Mouse (Mus musculus) MEL (cell line): ENCODE data around the gene Gclm. TPM values are rescaled to one million over a fixed set of nuclear protein-coding genes. Genes with fewer than 3 reads are reported as not detected.

Experiments
- DNase-seq: peaks from one replicate; pipeline ENCODE4 v3.0.0; 2011; ENCODE audit warnings: low read depth, low spot score
- H3K27ac ChIP-seq: 2 replicates; pipeline ENCODE4 v1.5.1; 2012; ENCODE audit warnings: low read depth, mild to moderate bottlenecking, control low read depth, low read length, moderate library complexity; ENCODE audit not compliant: control insufficient read depth
- H3K27me3 ChIP-seq, 2 experiments: fragments of 150-350 bp in 1 of 2; sonication (generic) in 1 of 2; 2 replicates each; pipeline ENCODE4 v1.6.1; 2012; ENCODE audit warnings: low read length in 2 of 2, mild to moderate bottlenecking in 2 of 2, improper control_type of control experiment in 1 of 2, moderate library complexity in 1 of 2; ENCODE audit not compliant: insufficient read depth in 2 of 2, control insufficient read depth in 1 of 2
- H3K36me3 ChIP-seq, 2 experiments: 2 replicates each; pipeline ENCODE4 v1.6.1; 2012 to 2014; ENCODE audit warnings: low read length in 2 of 2, improper control_type of control experiment in 1 of 2, inconsistent platforms in 1 of 2, mild to moderate bottlenecking in 1 of 2; ENCODE audit not compliant: insufficient read depth in 2 of 2, control insufficient read depth in 1 of 2
- H3K4me1 ChIP-seq, 2 experiments: fragments of 150-350 bp in 1 of 2; sonication (generic) in 1 of 2; 2 replicates each; pipeline ENCODE4 v1.6.1; 2012; ENCODE audit warnings: low read length in 2 of 2, improper control_type of control experiment in 1 of 2, mild to moderate bottlenecking in 1 of 2; ENCODE audit not compliant: insufficient read depth in 2 of 2, control insufficient read depth in 1 of 2
- H3K4me3 ChIP-seq, 2 experiments: fragments of 150-350 bp in 1 of 2; sonication (generic) in 1 of 2; 2 replicates each; pipeline ENCODE4 v1.5.1; 2012; ENCODE audit warnings: low read depth in 2 of 2, low read length in 2 of 2, mild to moderate bottlenecking in 2 of 2, moderate library complexity in 2 of 2, control low read depth in 1 of 2, improper control_type of control experiment in 1 of 2; ENCODE audit not compliant: control insufficient read depth in 1 of 2, insufficient read depth in 1 of 2
- H3K79me2 ChIP-seq: 2 replicates; pipeline ENCODE4 v1.6.1; 2012; ENCODE audit warnings: mild to moderate bottlenecking, low read length, moderate library complexity; ENCODE audit not compliant: control insufficient read depth, poor library complexity, insufficient read depth
- H3K9ac ChIP-seq: 2 replicates; pipeline ENCODE4 v1.6.1; 2012; ENCODE audit warnings: low read depth, mild to moderate bottlenecking, control low read depth, low read length, moderate library complexity; ENCODE audit not compliant: control insufficient read depth, poor library complexity, severe bottlenecking
- H3K9me3 ChIP-seq: fragments of 150-350 bp; sonication (generic); replicated peaks from 2 replicates; pipeline ENCODE4 v1.6.1; 2012; ENCODE audit warnings: mild to moderate bottlenecking, low read length, improper control_type of control experiment, moderate library complexity; ENCODE audit not compliant: insufficient read depth
- BHLHE40 ChIP-seq: IDR thresholded peaks from 2 replicates; pipeline ENCODE4 v1.6.1; 2012; ENCODE audit warnings: low read depth, mild to moderate bottlenecking, inconsistent platforms, low read length, improper control_type of control experiment, borderline replicate concordance
- CTCF ChIP-seq, 3 experiments: IDR thresholded peaks in 2 of 3; conservative IDR thresholded peaks in 1 of 3; 2 replicates each; pipeline ENCODE4 v1.5.1; 2011 to 2012; ENCODE audit warnings: low read length in 3 of 3, low read depth in 2 of 3, mild to moderate bottlenecking in 2 of 3, improper control_type of control experiment in 1 of 3, inconsistent platforms in 1 of 3, mixed read lengths in 1 of 3, moderate library complexity in 1 of 3; ENCODE audit not compliant: control insufficient read depth in 1 of 3, insufficient read depth in 1 of 3, poor library complexity in 1 of 3, severe bottlenecking in 1 of 3
- E2F4 ChIP-seq: IDR thresholded peaks from 2 replicates; pipeline ENCODE4 v1.6.1; 2011; ENCODE audit warnings: low read depth, low read length, improper control_type of control experiment, borderline replicate concordance
- EP300 ChIP-seq, 2 experiments: IDR thresholded peaks; 2 replicates each; pipeline ENCODE4 v1.6.1; 2011; ENCODE audit warnings: improper control_type of control experiment in 2 of 2, low read length in 2 of 2, low read depth in 1 of 2, mild to moderate bottlenecking in 1 of 2
- ETS1 ChIP-seq: IDR thresholded peaks from 2 replicates; pipeline ENCODE4 v1.6.1; 2012; ENCODE audit warnings: low read depth, mild to moderate bottlenecking, inconsistent platforms, low read length, improper control_type of control experiment, moderate library complexity
- KAT2A ChIP-seq: conservative IDR thresholded peaks from 2 replicates; pipeline ENCODE4 v1.6.1; 2012; ENCODE audit warnings: low read depth, low read length, improper control_type of control experiment, inconsistent platforms
- MAX ChIP-seq: IDR thresholded peaks from 2 replicates; pipeline ENCODE4 v1.6.1; 2011; ENCODE audit warnings: low read length, improper control_type of control experiment
- MAZ ChIP-seq: IDR thresholded peaks from 2 replicates; pipeline ENCODE4 v1.6.1; 2012; ENCODE audit warnings: low read depth, mild to moderate bottlenecking, inconsistent platforms, low read length, improper control_type of control experiment
- MYB ChIP-seq: IDR thresholded peaks from 2 replicates; pipeline ENCODE4 v1.6.1; 2011; ENCODE audit warnings: mild to moderate bottlenecking, low read depth, low read length, improper control_type of control experiment
- TBP ChIP-seq: IDR thresholded peaks from 2 replicates; pipeline ENCODE4 v1.8.0; 2011; ENCODE audit warnings: low read depth, low read length, improper control_type of control experiment
- TCF12 ChIP-seq: IDR thresholded peaks from 2 replicates; pipeline ENCODE4 v1.6.1; 2014; ENCODE audit warnings: low read depth, mild to moderate bottlenecking, inconsistent platforms, low read length, improper control_type of control experiment, moderate library complexity
- USF1 ChIP-seq: IDR thresholded peaks from 2 replicates; pipeline ENCODE4 v1.6.1; 2014; ENCODE audit warnings: low read depth, mild to moderate bottlenecking, inconsistent platforms, low read length, improper control_type of control experiment, moderate library complexity
- ZC3H11A ChIP-seq: IDR thresholded peaks from 2 replicates; pipeline ENCODE4 v1.6.1; 2012; ENCODE audit warnings: low read depth, mild to moderate bottlenecking, inconsistent platforms, low read length, improper control_type of control experiment
- ZKSCAN1 ChIP-seq: IDR thresholded peaks from 2 replicates; pipeline ENCODE4 v1.6.1; 2012; ENCODE audit warnings: low read depth, mild to moderate bottlenecking, inconsistent platforms, low read length, improper control_type of control experiment, moderate library complexity
- polyA plus RNA-seq, 2 experiments: library from polyadenylated mRNA; stranded (reverse) in 1 of 2; unstranded in 1 of 2; fragments of >175 nt in 1 of 2; fragments of >200 nt in 1 of 2; gene quantifications; 2 replicates each; pipeline versions ENCODE4 v1.2.1 to v1.2.4; 2012; ENCODE audit warnings: low replicate concordance in 2 of 2, low read depth in 1 of 2; ENCODE audit not compliant: insufficient read length in 2 of 2, insufficient read depth in 1 of 2, missing spikeins in 1 of 2
- total RNA-seq: library from RNA; depleted of rRNA; stranded (reverse); fragments of 300-350 nt; gene quantifications from 2 replicates; pipeline ENCODE4 v1.2.3, GENCODE M21; 2012

Gclm gene
- total and polyA plus RNA-seq, 3 experiments = 123 to 334 (median 174) TPM

- no peaks in the 10 kb centered on the region for H3K79me2 ChIP-seq
- peak; percentile 59 for DNase-seq
- no peak overlapping the region for H3K9ac ChIP-seq
- H3K4me3 ChIP-seq = no peak overlapping the region
- TF ChIP-seq ETS1 = 0 out of 2 replicates have a peak, but pooled peaks have one; percentile 18
- no peak for TF ChIP-seq CTCF (IDR thresholded peaks at IDR 0.05 in 2 of 3, conservative IDR thresholded peaks at IDR 0.05 in 1 of 3; ENCODE audit: control insufficient read depth in 1 of 3, insufficient read depth in 1 of 3, low read depth in 2 of 3, low read length in 3 of 3, poor library complexity in 1 of 3, severe bottlenecking in 1 of 3)
- TF ChIP-seq USF1 = peak; percentile 83
- no peak for TF ChIP-seq MAZ
- TF ChIP-seq EP300 (IDR thresholded peaks at IDR 0.05; ENCODE audit: low read depth in 1 of 2, low read length in 2 of 2) = 0 out of 4 replicates have a peak, but pooled peaks of 1 of the 2 experiments have one; percentile 32
- TF ChIP-seq MYB = peak; percentile 47; the same call in 1 of the 2 replicates
- no peak for TF ChIP-seq ZKSCAN1
- TF ChIP-seq MAX = 0 out of 2 replicates have a peak, but pooled peaks have one; percentile 60
- peak; percentile 67; the same call in 1 of the 2 replicates for TF ChIP-seq BHLHE40
- TF ChIP-seq KAT2A = no peak
- TF ChIP-seq, all 39 proteins: peak for 6
- Histone ChIP-seq H3K27ac (no peak overlapping the region), H3K4me1 (peaks cover 0 to 3% of the 10 kb centered on the region in 2 experiments; a peak in 1 of 4 replicates), H3K27me3 (no peaks in the 10 kb centered on the region), H3K36me3 (no peaks in the 10 kb centered on the region), H3K9me3 (no peaks in the 10 kb centered on the region)
These were observed 46.4 kb upstream of the Gclm start for GRCm38 (mm10) chr3:122198966-122199381.

GRCm38 (mm10) chr3:122199600-122199999 lies 45.8 kb upstream of the Gclm start:
- Histone ChIP-seq H3K9ac (no peak overlapping the region), H3K27me3 (no peaks in the 10 kb centered on the region), H3K4me3 (no peak overlapping the region)
- no peak for DNase-seq
- no peak for TF ChIP-seq MYB
- TF ChIP-seq ZC3H11A = no peak
- TF ChIP-seq TBP = no peak
- TF ChIP-seq, all 39 proteins: peak for 0
- Histone ChIP-seq H3K4me1 (peaks cover 0 to 3% of the 10 kb centered on the region in 2 experiments; a peak in 1 of 4 replicates), H3K9me3 (no peaks in the 10 kb centered on the region), H3K36me3 (no peaks in the 10 kb centered on the region), H3K79me2 (no peaks in the 10 kb centered on the region), H3K27ac (no peak overlapping the region)

GRCm38 (mm10) chr3:122200017-122200416 lies 45.3 kb upstream of the Gclm start:
- Histone ChIP-seq H3K4me1 (peaks cover 0 to 3% of the 10 kb centered on the region in 2 experiments; a peak in 1 of 4 replicates), H3K4me3 (no peak overlapping the region), H3K27ac (no peak overlapping the region), H3K9ac (no peak overlapping the region), H3K27me3 (no peaks in the 10 kb centered on the region)
- DNase-seq = no peak
- TF ChIP-seq ZKSCAN1 (no peak), TCF12 (no peak), EP300 (IDR thresholded peaks at IDR 0.05; ENCODE audit: low read depth in 1 of 2, low read length in 2 of 2) (no peak), E2F4 (no peak), BHLHE40 (no peak)
- TF ChIP-seq, all 39 proteins: peak for 0
- no peaks in the 10 kb centered on the region for H3K36me3 ChIP-seq
- no peaks in the 10 kb centered on the region for H3K9me3 ChIP-seq
- H3K79me2 ChIP-seq = no peaks in the 10 kb centered on the region
